Mouse (Mus musculus): ENCODE results near the gene Ttn. TPM values are rescaled to one million over a fixed set of nuclear protein-coding genes. Genes with fewer than 3 reads are reported as not detected.
"Not testable (repeated sequence)": the region's sequence is repeated elsewhere in the genome, so short reads cannot be mapped to it uniquely, and the experiment has no call there.

Gene Ttn
- polyA plus RNA-seq (2014; fragmentation: Nextera tagmentation; extraction: Ambion mirVana) = 0.09 and 0.23 TPM in 2 replicates

- H3K4me3 ChIP-seq (ENCODE audit: low read depth, low read length) = no peak within 1 kb of the TSS
- 85% methylated on average over 18 of the region's 18 CpGs for WGBS
- DNase-seq (ENCODE audit: low spot score) (no peak), ATAC-seq (no peak)
- H3K36me3 ChIP-seq (ENCODE audit: control insufficient read depth, insufficient read depth, low read length) = no peaks in the 10 kb centered on the region
- no peaks in the 10 kb centered on the region for H3K4me1 ChIP-seq (ENCODE audit: control insufficient read depth, insufficient read depth, low read length)
- H3K9ac ChIP-seq (ENCODE audit: low read length) = no peak within 1 kb of the TSS
- H3K9me3 ChIP-seq (replicated peaks; ENCODE audit: control insufficient read depth, low read length) = no peaks in the 10 kb centered on the region
- H3K27ac ChIP-seq (ENCODE audit: low read depth, low read length) = no peak within 1 kb of the TSS
- no peaks in the 10 kb centered on the region for H3K27me3 ChIP-seq (replicated peaks; ENCODE audit: control insufficient read depth, insufficient read depth, low read length)
- H3K4me2 ChIP-seq (ENCODE audit: low read length) = no peak within 1 kb of the TSS
These were observed at the start of gene Ttn for GRCm38 (mm10) chr2:76982391-76983145. Ttn (minus strand) TSS chr2:76982547.

DNA sequence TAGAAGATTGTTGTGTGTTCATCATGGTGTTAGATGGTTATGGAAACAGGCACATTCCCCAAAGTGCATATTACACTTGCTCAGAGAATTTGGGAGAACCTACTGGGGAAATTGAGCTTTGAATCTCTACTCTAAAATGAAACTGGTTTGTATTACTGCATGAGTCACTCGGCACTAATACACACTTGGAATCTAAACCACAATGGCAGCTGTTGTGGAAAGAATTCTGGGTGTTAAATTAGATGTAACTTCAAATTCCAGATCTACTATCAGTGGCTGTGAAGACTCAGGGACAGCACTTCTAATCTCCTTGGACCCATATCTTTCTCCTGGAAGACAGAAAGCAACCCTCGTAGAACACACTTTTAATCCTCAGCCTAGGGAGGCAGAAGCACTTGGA is 38.3 kb upstream of the Ttn start:
- 75% methylated on average over 2 of the region's 2 CpGs for WGBS
- Histone ChIP-seq H3K27me3 (replicated peaks; ENCODE audit: control insufficient read depth, insufficient read depth, low read length) (no peaks in the 10 kb centered on the region), H3K9me3 (replicated peaks; ENCODE audit: control insufficient read depth, low read length) (no peaks in the 10 kb centered on the region), H3K36me3 (ENCODE audit: control insufficient read depth, insufficient read depth, low read length) (no peaks in the 10 kb centered on the region), H3K27ac (ENCODE audit: low read depth, low read length) (no peak overlapping the region), H3K4me1 (ENCODE audit: control insufficient read depth, insufficient read depth, low read length) (no peaks in the 10 kb centered on the region), H3K4me3 (ENCODE audit: low read depth, low read length) (no peak overlapping the region), H3K4me2 (ENCODE audit: low read length) (no peak overlapping the region), H3K9ac (ENCODE audit: low read length) (no peak overlapping the region)
- ATAC-seq = no peak
- DNase-seq (ENCODE audit: low spot score) = no peak

DNA sequence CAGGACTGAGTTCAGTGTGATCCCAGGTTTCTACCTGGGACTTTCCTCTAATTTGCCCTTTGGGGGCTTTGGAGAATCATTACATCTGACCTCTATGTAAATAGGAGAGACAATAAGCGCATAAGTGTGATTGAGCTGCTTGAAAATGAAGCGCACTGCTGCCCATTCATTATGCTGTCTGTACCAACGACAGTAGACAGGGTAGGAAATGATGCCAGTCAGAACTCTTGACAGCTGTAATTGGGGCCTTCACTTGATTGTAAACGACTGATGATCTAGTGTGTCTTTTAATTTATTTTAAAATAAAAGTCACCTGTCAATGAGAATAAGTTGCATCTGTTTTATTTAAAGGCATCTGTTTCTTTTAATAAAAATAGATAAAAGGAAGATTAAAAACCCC is 35.4 kb upstream of the Ttn start:
- H3K9ac ChIP-seq (ENCODE audit: low read length) = no peak overlapping the region
- no peaks in the 10 kb centered on the region for H3K27me3 ChIP-seq (replicated peaks; ENCODE audit: control insufficient read depth, insufficient read depth, low read length)
- H3K4me3 ChIP-seq (ENCODE audit: low read depth, low read length) = no peak overlapping the region
- ATAC-seq (0 out of 2 replicates have a peak, but pooled peaks have one; percentile 40), DNase-seq (ENCODE audit: low spot score) (peak; percentile 5)
- 50% methylated on average over 4 of the region's 4 CpGs for WGBS
- H3K4me2 ChIP-seq (ENCODE audit: low read length) = no peak overlapping the region
- H3K9me3 ChIP-seq (replicated peaks; ENCODE audit: control insufficient read depth, low read length) = no peaks in the 10 kb centered on the region
- no peaks in the 10 kb centered on the region for H3K36me3 ChIP-seq (ENCODE audit: control insufficient read depth, insufficient read depth, low read length)
- H3K27ac ChIP-seq (ENCODE audit: low read depth, low read length) = no peak overlapping the region
- H3K4me1 ChIP-seq (ENCODE audit: control insufficient read depth, insufficient read depth, low read length) = no peaks in the 10 kb centered on the region

DNA sequence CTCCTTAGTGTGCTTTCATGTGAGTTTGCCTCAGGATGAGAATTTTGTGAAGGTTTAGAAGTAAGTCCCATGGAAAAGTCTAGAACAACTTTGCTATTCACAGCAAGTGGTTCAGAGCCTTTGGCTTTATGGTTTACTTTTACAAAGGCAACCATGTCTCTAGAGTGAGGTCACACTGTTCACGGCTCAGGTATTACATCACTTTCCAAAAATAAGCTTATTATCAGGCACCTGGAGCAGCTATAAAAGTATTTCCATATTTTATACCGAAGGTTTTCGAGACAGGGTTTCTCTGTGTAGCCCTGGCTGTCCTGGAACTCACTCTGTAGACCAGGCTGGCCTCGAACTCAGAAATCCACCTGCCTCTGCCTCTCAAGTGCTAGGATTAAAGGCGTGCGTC is 31.1 kb upstream of the Ttn start:
- not testable (repeated sequence) for H3K27ac ChIP-seq (ENCODE audit: low read depth, low read length); H3K4me3 ChIP-seq (ENCODE audit: low read depth, low read length); H3K9ac ChIP-seq (ENCODE audit: low read length); H3K9me3 ChIP-seq (replicated peaks; ENCODE audit: control insufficient read depth, low read length); H3K4me1 ChIP-seq (ENCODE audit: control insufficient read depth, insufficient read depth, low read length); H3K36me3 ChIP-seq (ENCODE audit: control insufficient read depth, insufficient read depth, low read length); H3K27me3 ChIP-seq (replicated peaks; ENCODE audit: control insufficient read depth, insufficient read depth, low read length); H3K4me2 ChIP-seq (ENCODE audit: low read length); ATAC-seq; DNase-seq (ENCODE audit: low spot score)
- 87% methylated on average over 6 of the region's 6 CpGs for WGBS

- WGBS = 44% methylated on average over 5 of the region's 5 CpGs
- H3K9me3 ChIP-seq (replicated peaks; ENCODE audit: control insufficient read depth, low read length) = no peaks in the 10 kb centered on the region
These were observed 29.6 kb upstream of the Ttn start for GRCm38 (mm10) chr2:77011981-77012380.

GRCm38 (mm10) chr2:77007015-77007414 is 24.7 kb upstream of the Ttn start:
- Histone ChIP-seq H3K27me3 (replicated peaks; ENCODE audit: control insufficient read depth, insufficient read depth, low read length) (no peaks in the 10 kb centered on the region), H3K9ac (ENCODE audit: low read length) (no peak overlapping the region), H3K9me3 (replicated peaks; ENCODE audit: control insufficient read depth, low read length) (no peaks in the 10 kb centered on the region), H3K4me3 (ENCODE audit: low read depth, low read length) (no peak overlapping the region), H3K27ac (ENCODE audit: low read depth, low read length) (no peak overlapping the region), H3K36me3 (ENCODE audit: control insufficient read depth, insufficient read depth, low read length) (no peaks in the 10 kb centered on the region), H3K4me2 (ENCODE audit: low read length) (no peak overlapping the region), H3K4me1 (ENCODE audit: control insufficient read depth, insufficient read depth, low read length) (no peaks in the 10 kb centered on the region)
- DNase-seq (ENCODE audit: low spot score) (peak; percentile 13), ATAC-seq (no peak)
- WGBS = 65% methylated on average over 7 of the region's 7 CpGs

More at GRCm38 (mm10) chr2:77011981-77012380, 29.6 kb upstream of the Ttn start:
- H3K27ac ChIP-seq (ENCODE audit: low read depth, low read length) = no peak overlapping the region
- DNase-seq (ENCODE audit: low spot score) (no peak), ATAC-seq (no peak)
- H3K36me3 ChIP-seq (ENCODE audit: control insufficient read depth, insufficient read depth, low read length) = no peaks in the 10 kb centered on the region
- H3K4me3 ChIP-seq (ENCODE audit: low read depth, low read length) = no peak overlapping the region
- H3K9ac ChIP-seq (ENCODE audit: low read length) = no peak overlapping the region
- no peaks in the 10 kb centered on the region for H3K27me3 ChIP-seq (replicated peaks; ENCODE audit: control insufficient read depth, insufficient read depth, low read length)
- H3K4me2 ChIP-seq (ENCODE audit: low read length) = no peak overlapping the region
- no peaks in the 10 kb centered on the region for H3K4me1 ChIP-seq (ENCODE audit: control insufficient read depth, insufficient read depth, low read length)

DNA sequence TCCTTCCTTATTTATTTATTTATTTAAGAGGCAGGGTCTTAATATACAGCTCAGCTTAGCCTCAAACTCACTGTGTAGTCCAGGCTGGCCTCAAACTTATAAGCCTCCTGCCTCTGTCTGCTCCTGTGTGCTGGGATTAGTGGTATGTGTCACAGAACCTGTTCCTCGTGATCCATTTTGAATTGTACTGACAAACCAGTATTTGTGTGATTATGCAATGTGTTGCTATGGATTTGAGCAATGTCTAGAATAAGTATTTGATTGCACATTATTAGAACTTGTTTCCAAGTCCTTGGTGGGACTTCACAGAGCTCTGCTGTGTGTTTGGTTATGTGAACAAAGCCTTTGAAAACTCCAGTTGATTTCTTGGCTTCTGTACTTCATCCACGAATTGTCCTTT is 20.8 kb upstream of the Ttn start:
- Histone ChIP-seq H3K36me3 (ENCODE audit: control insufficient read depth, insufficient read depth, low read length) (no peaks in the 10 kb centered on the region), H3K9ac (ENCODE audit: low read length) (no peak overlapping the region), H3K27ac (ENCODE audit: low read depth, low read length) (no peak overlapping the region), H3K4me3 (ENCODE audit: low read depth, low read length) (no peak overlapping the region), H3K4me1 (ENCODE audit: control insufficient read depth, insufficient read depth, low read length) (no peaks in the 10 kb centered on the region), H3K27me3 (replicated peaks; ENCODE audit: control insufficient read depth, insufficient read depth, low read length) (no peaks in the 10 kb centered on the region), H3K9me3 (replicated peaks; ENCODE audit: control insufficient read depth, low read length) (no peaks in the 10 kb centered on the region), H3K4me2 (ENCODE audit: low read length) (no peak overlapping the region)
- ATAC-seq (no peak), DNase-seq (ENCODE audit: low spot score) (no peak)
- WGBS = 43% methylated on average over 2 of the region's 2 CpGs

DNA sequence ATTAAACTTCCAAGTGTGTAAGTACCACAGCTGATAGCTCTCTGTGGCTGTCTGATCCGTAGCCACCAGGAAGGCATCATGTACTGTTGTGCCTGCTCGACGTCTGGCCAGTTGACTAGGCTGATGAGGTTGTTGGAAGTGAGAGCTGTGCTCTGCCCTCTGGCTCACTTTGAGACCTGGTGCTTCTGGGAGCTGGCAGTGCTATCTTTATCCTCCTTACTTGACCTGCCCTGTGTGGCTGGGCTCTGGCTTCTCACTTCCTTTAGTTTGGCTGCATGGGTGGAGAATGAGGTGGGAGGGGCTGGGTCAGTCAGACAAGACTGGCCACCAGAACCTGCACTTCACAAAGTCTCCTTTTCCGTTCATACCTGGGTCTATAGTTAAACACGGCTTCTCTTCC is 16.0 kb upstream of the Ttn start:
- H3K36me3 ChIP-seq (ENCODE audit: control insufficient read depth, insufficient read depth, low read length) = no peaks in the 10 kb centered on the region
- DNase-seq (ENCODE audit: low spot score) (no peak), ATAC-seq (no peak)
- H3K4me2 ChIP-seq (ENCODE audit: low read length) = no peak overlapping the region
- 81% methylated on average over 5 of the region's 5 CpGs for WGBS
- no peaks in the 10 kb centered on the region for H3K4me1 ChIP-seq (ENCODE audit: control insufficient read depth, insufficient read depth, low read length)
- H3K4me3 ChIP-seq (ENCODE audit: low read depth, low read length) = no peak overlapping the region
- no peak overlapping the region for H3K27ac ChIP-seq (ENCODE audit: low read depth, low read length)
- no peaks in the 10 kb centered on the region for H3K27me3 ChIP-seq (replicated peaks; ENCODE audit: control insufficient read depth, insufficient read depth, low read length)
- no peaks in the 10 kb centered on the region for H3K9me3 ChIP-seq (replicated peaks; ENCODE audit: control insufficient read depth, low read length)
- no peak overlapping the region for H3K9ac ChIP-seq (ENCODE audit: low read length)

GRCm38 (mm10) chr2:76992493-76993201 is 10.3 kb upstream of the Ttn start:
- H3K4me2 ChIP-seq (ENCODE audit: low read length) = no peak overlapping the region
- no peak overlapping the region for H3K27ac ChIP-seq (ENCODE audit: low read depth, low read length)
- H3K36me3 ChIP-seq (ENCODE audit: control insufficient read depth, insufficient read depth, low read length) = no peaks in the 10 kb centered on the region
- ATAC-seq (peak; percentile 74; the same call in 1 of the 2 replicates), DNase-seq (ENCODE audit: low spot score) (peak; percentile 58)
- H3K4me1 ChIP-seq (ENCODE audit: control insufficient read depth, insufficient read depth, low read length) = no peaks in the 10 kb centered on the region
- no peaks in the 10 kb centered on the region for H3K27me3 ChIP-seq (replicated peaks; ENCODE audit: control insufficient read depth, insufficient read depth, low read length)
- no peak overlapping the region for H3K4me3 ChIP-seq (ENCODE audit: low read depth, low read length)
- H3K9me3 ChIP-seq (replicated peaks; ENCODE audit: control insufficient read depth, low read length) = no peaks in the 10 kb centered on the region
- 68% methylated on average over 5 of the region's 5 CpGs for WGBS
- no peak overlapping the region for H3K9ac ChIP-seq (ENCODE audit: low read length)
